Mouse (Mus musculus) hindbrain, embryonic 10.5 days (tissue): ENCODE measurements at regions not wholly inside any gene's neighbourhood (a gene's known extent, or its start where the extent isn't known, plus 50 kb on each side); places are given as distances from the start of the nearest gene placed in this dataset.

Experiments used
- DNase-seq: peaks from one replicate; pipeline ENCODE4 v3.0.0-alpha.2; 2017; ENCODE audit warnings: low spot score
- H3K27ac ChIP-seq: fragments of 300-500 bp; sonication (generic); 2 replicates; pipeline ENCODE4 v1.5.1; 2016; ENCODE audit warnings: mild to moderate bottlenecking, moderate library complexity
- H3K27me3 ChIP-seq: fragments of 300-500 bp; sonication (generic); 2 replicates; pipeline ENCODE4 v1.6.1; 2016; ENCODE audit warnings: mild to moderate bottlenecking; ENCODE audit not compliant: poor library complexity, insufficient read depth, severe bottlenecking
- H3K36me3 ChIP-seq: fragments of 300-500 bp; sonication (generic); 2 replicates; pipeline ENCODE4 v1.6.1; 2016; ENCODE audit warnings: mild to moderate bottlenecking, moderate library complexity
- H3K4me1 ChIP-seq: fragments of 300-500 bp; sonication (generic); replicated peaks from 2 replicates; pipeline ENCODE4 v1.6.1; 2016; ENCODE audit warnings: mild to moderate bottlenecking
- H3K4me3 ChIP-seq: fragments of 300-500 bp; sonication (generic); 2 replicates; pipeline ENCODE4 v1.5.1; 2016; ENCODE audit warnings: mild to moderate bottlenecking, moderate library complexity
- H3K9me3 ChIP-seq: fragments of 300-500 bp; sonication (generic); 2 replicates; pipeline ENCODE4 v1.6.1; 2016; ENCODE audit warnings: mild to moderate bottlenecking, moderate library complexity
- WGBS: fragments of 180-500 bp; shearing (Covaris S2); methylation state at CpG from one replicate; pipeline ENCODE4 v1.1.7; 2016; 5-methylcytosine and 5-hydroxymethylcytosine counted together

GRCm38 (mm10) chr9:98791709-98792108 is 50.6 kb upstream of the Prr23a1 start:
- no peak overlapping the region for H3K4me3 ChIP-seq
- H3K36me3 ChIP-seq: no peaks in the 10 kb centered on the region
- no peaks in the 10 kb centered on the region for H3K27me3 ChIP-seq
- no peak for DNase-seq
- 82% methylated on average over 4 of the region's 4 CpGs for WGBS
- H3K27ac ChIP-seq: no peak overlapping the region
- no peaks in the 10 kb centered on the region for H3K4me1 ChIP-seq
- H3K9me3 ChIP-seq: 0 out of 2 replicates have a peak, but pooled peaks cover 4% of the 10 kb centered on the region

GRCm38 (mm10) chr9:98773651-98774185 is 68.6 kb upstream of the Prr23a1 start:
- Histone ChIP-seq H3K36me3 (no peaks in the 10 kb centered on the region), H3K4me1 (no peaks in the 10 kb centered on the region), H3K27me3 (no peaks in the 10 kb centered on the region), H3K27ac (no peak overlapping the region), H3K9me3 (no peaks in the 10 kb centered on the region), H3K4me3 (no peak overlapping the region)
- WGBS: 83% methylated on average over 5 of the region's 5 CpGs
- no peak for DNase-seq

DNA sequence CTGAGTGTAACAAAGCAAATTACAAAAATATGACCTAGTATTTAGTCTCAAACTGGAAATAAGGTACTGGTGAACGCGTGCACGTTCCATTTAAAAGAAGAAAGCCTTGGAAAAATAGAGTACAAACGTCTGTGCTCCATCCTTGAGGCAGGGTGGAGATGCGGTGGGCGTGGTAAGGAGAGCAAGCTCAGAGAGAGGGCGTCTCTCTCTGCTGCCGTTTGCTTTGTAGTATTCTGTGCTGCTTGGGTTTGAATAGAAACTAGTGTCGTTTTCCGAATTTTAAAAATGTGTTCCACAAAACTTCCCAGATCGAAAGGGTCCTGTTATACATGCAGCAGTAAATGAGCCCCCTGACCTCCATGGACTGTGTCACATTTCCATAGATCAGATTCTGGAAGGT is 69.1 kb upstream of the Prr23a1 start:
- H3K27me3 ChIP-seq: no peaks in the 10 kb centered on the region
- no peaks in the 10 kb centered on the region for H3K36me3 ChIP-seq
- no peaks in the 10 kb centered on the region for H3K9me3 ChIP-seq
- no peak for DNase-seq
- no peak overlapping the region for H3K4me3 ChIP-seq
- 84% methylated on average over 11 of the region's 11 CpGs for WGBS
- H3K4me1 ChIP-seq: no peaks in the 10 kb centered on the region
- no peak overlapping the region for H3K27ac ChIP-seq

GRCm38 (mm10) chr9:98754764-98755163 is 87.5 kb upstream of the Prr23a1 start:
- WGBS: 87% methylated on average over 4 of the region's 4 CpGs
- Histone ChIP-seq H3K27ac (no peak overlapping the region), H3K27me3 (no peaks in the 10 kb centered on the region), H3K36me3 (no peaks in the 10 kb centered on the region), H3K4me1 (no peaks in the 10 kb centered on the region), H3K4me3 (no peak overlapping the region), H3K9me3 (no peaks in the 10 kb centered on the region)
- no peak for DNase-seq

GRCm38 (mm10) chr9:98753356-98753953 is 88.8 kb upstream of the Prr23a1 start:
- Histone ChIP-seq H3K27me3 (no peaks in the 10 kb centered on the region), H3K27ac (no peak overlapping the region), H3K4me1 (no peaks in the 10 kb centered on the region), H3K4me3 (no peak overlapping the region), H3K36me3 (no peaks in the 10 kb centered on the region), H3K9me3 (no peaks in the 10 kb centered on the region)
- DNase-seq: no peak
- WGBS: 76% methylated on average over 6 of the region's 6 CpGs

DNA sequence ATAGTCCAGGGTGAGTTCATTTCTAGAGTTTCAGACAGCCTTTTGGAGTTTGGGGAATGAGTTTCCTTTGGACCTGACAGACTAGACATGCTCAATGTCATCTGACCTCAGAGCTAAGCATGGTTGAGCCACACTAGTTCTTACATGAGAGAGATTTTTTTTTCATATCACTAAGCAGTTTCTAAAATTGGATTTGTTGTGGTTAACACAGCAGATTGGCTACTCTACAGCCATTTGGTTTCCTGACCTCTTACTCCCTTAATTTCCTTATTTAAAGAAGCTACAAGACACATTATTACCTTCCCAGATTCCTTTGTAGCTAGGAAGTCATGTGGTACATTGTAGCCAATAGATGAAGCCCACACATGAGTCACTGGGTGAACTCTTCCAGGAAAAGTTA is 98.5 kb upstream of the Prr23a1 start:
- no peaks in the 10 kb centered on the region for H3K4me1 ChIP-seq
- no peak overlapping the region for H3K4me3 ChIP-seq
- no peak for DNase-seq
- no peaks in the 10 kb centered on the region for H3K36me3 ChIP-seq
- no peaks in the 10 kb centered on the region for H3K9me3 ChIP-seq
- H3K27ac ChIP-seq: no peak overlapping the region
- H3K27me3 ChIP-seq: no peaks in the 10 kb centered on the region

- Histone ChIP-seq H3K27ac (peak overlapping the region; percentile 40; the same call in 1 of the 2 replicates), H3K4me3 (no peak overlapping the region), H3K27me3 (no peaks in the 10 kb centered on the region), H3K36me3 (no peaks in the 10 kb centered on the region), H3K9me3 (no peaks in the 10 kb centered on the region), H3K4me1 (peaks cover 15% of the 10 kb centered on the region)
- DNase-seq: no peak
- WGBS: 63% methylated on average over 5 of the region's 5 CpGs
Measured at GRCm38 (mm10) chr9:98727276-98727860, 114.9 kb upstream of the Prr23a1 start.

DNA sequence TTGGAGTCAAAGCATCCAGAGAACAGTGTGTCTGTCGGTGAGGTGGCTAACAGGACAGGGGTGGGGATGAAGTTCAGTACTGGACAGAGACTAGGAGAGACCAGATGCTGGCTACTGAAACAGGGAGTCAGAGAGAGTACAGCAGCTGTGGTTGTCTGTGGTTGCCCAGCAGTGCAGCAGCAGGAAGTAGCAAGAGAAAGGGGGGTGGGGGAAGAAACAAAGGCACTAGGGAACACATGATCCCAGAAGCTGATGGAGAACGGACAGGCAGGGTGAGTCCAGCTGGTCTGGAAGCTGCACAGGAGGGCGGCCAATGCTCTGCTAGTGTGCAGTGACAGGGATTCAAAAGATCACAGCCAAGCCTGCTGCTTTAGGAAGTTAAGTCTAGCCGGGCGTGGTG is 115.7 kb upstream of the Prr23a1 start:
- WGBS: 38% methylated on average over 5 of the region's 5 CpGs
- DNase-seq: no peak
- Histone ChIP-seq H3K4me3 (no peak overlapping the region), H3K27ac (peak overlapping the region; percentile 23; the same call in 1 of the 2 replicates), H3K27me3 (no peaks in the 10 kb centered on the region), H3K4me1 (peaks cover 15% of the 10 kb centered on the region), H3K36me3 (no peaks in the 10 kb centered on the region), H3K9me3 (no peaks in the 10 kb centered on the region)

DNA sequence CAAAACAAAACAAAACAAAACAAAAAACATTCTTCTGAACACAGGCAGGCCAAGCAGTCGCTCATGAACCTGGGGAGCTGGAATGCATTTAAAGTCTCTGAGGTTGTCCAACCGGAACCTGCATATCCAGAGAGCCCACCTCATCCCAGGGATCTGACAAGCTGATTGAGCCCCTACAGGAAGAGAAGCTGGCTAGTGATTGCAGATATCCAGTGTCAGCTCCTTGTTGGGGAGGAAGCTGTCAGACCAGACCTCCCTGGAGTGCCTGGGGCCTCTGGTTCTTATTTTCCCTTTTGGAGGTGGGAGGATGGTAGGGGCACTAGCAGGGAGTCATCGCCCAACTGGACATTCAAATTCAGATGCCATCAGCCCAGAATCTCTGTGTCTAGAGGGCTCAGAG is 119.4 kb upstream of the Prr23a1 start:
- 63% methylated on average over 3 of the region's 3 CpGs for WGBS
- Histone ChIP-seq H3K9me3 (no peaks in the 10 kb centered on the region), H3K4me1 (peaks cover 15% of the 10 kb centered on the region), H3K36me3 (no peaks in the 10 kb centered on the region), H3K27ac (no peak overlapping the region), H3K4me3 (no peak overlapping the region), H3K27me3 (no peaks in the 10 kb centered on the region)
- no peak for DNase-seq

DNA sequence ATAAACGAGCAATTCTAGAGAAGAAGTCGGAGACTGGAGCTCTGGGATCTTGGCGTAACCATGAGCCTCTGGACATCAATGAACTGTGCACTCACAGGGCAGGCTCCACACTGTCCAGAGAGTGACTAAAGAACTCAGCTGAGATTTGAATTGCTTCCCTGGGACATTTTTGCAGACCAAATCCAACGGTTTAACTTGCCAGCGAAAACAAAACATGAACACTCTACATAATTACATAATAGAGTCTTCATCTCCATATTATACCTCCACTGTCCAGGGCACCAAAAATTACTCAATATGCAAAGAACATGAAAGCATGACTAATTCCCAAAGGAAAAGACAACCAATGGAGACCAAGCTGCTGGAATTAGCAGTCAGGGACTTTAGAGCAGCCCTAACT is 119.9 kb upstream of the Mrps22 start:
- 89% methylated on average over 5 of the region's 5 CpGs for WGBS
- Histone ChIP-seq H3K9me3 (no peaks in the 10 kb centered on the region), H3K27me3 (no peaks in the 10 kb centered on the region), H3K4me1 (0 out of 2 replicates have a peak, but pooled peaks cover 4% of the 10 kb centered on the region), H3K27ac (no peak overlapping the region), H3K36me3 (no peaks in the 10 kb centered on the region), H3K4me3 (no peak overlapping the region)
- DNase-seq: no peak

DNA sequence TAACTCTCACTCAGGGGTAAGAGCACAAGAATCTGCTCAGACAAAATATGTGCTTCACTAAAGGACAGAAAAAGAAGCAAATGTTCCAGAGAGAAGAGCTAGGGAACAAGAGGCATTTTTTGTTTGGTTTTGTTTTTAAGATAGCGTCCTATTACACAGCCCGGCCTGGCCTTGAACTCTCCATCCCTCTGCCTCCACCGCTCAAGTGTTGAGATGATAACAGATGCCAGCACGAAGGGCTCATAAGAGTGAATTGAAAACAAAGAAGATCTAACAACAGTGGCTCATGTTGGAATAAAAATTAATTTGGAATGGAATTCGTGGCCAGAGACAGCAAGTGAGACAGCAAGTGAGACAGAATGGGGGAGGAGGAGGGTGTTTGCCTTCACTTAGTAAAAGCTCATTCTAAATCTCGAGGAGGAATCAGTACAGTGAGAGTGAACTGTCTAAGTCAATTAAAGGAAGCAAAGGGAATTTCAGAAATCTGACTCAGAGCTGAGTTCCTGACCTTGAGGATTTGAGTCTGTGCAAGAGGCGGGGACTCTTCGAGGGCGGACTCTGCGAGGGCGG is 116.3 kb upstream of the Mrps22 start:
- no peak for DNase-seq
- WGBS: 82% methylated on average over 11 of the region's 11 CpGs
- Histone ChIP-seq H3K4me3 (no peak overlapping the region), H3K27ac (no peak overlapping the region), H3K36me3 (no peaks in the 10 kb centered on the region), H3K4me1 (0 out of 2 replicates have a peak, but pooled peaks cover 3% of the 10 kb centered on the region), H3K9me3 (no peaks in the 10 kb centered on the region), H3K27me3 (no peaks in the 10 kb centered on the region)

- no peak for DNase-seq
- Histone ChIP-seq H3K27ac (no peak overlapping the region), H3K9me3 (no peaks in the 10 kb centered on the region), H3K4me3 (no peak overlapping the region), H3K27me3 (no peaks in the 10 kb centered on the region), H3K36me3 (no peaks in the 10 kb centered on the region), H3K4me1 (peaks cover 11% of the 10 kb centered on the region; the same call in 1 of the 2 replicates)
- WGBS: 91% methylated on average over 9 of the region's 9 CpGs
Measured at GRCm38 (mm10) chr9:98714661-98715060, 113.2 kb upstream of the Mrps22 start.

DNA sequence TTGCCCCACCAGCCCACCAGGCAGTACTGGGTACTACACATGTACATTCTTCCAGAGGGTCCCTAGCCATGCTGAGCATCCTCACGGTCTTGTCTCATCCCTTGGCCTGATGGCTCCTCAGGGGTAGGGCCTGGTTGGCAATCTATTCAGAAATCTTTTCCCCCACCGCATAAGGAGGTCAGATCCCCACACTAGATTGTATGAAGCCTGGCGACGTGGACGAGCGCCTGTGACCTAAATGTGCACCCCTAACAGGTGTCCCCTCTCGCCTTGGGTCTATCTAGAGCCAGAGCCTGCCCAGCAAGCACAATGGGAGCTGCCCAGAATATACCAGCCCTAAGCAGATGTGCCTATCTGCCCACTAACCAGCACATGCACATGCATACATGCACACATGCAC is 111.4 kb upstream of the Mrps22 start:
- no peak for DNase-seq
- Histone ChIP-seq H3K27ac (no peak overlapping the region), H3K36me3 (no peaks in the 10 kb centered on the region), H3K4me1 (peaks cover 16% of the 10 kb centered on the region), H3K9me3 (no peaks in the 10 kb centered on the region), H3K4me3 (no peak overlapping the region), H3K27me3 (no peaks in the 10 kb centered on the region)
- 89% methylated on average over 7 of the region's 7 CpGs for WGBS
